Mouse (Mus musculus) CH12.LX (cell line): ENCODE measurements around the gene A730061H03Rik. TPM values are rescaled to one million over a fixed set of nuclear protein-coding genes. Genes with fewer than 3 reads are reported as not detected.

Experiments
- DNase-seq: peaks from one replicate; pipeline ENCODE4 v3.0.0-alpha.2; 2013; ENCODE audit errors: extremely low read depth
- H3K27ac ChIP-seq: 2 replicates; pipeline ENCODE4 v1.5.1; 2012; ENCODE audit warnings: low read depth, mild to moderate bottlenecking, control low read depth, moderate library complexity; ENCODE audit not compliant: insufficient read depth
- H3K27me3 ChIP-seq: replicated peaks from 2 replicates; pipeline ENCODE3; 2012; ENCODE audit warnings: inconsistent platforms
- H3K36me3 ChIP-seq, 2 experiments: replicated peaks in 1 of 2; 2 replicates each; pipeline versions ENCODE3 to v1.6.1; 2012; ENCODE audit warnings: inconsistent platforms in 1 of 2, low read length in 1 of 2, mild to moderate bottlenecking in 1 of 2, mixed read lengths in 1 of 2, moderate library complexity in 1 of 2; ENCODE audit not compliant: control insufficient read depth in 1 of 2, insufficient read depth in 1 of 2
- H3K4me1 ChIP-seq, 2 experiments: 2 replicates each; pipeline ENCODE4 v1.6.1; 2012; ENCODE audit warnings: inconsistent platforms in 1 of 2, moderate library complexity in 1 of 2; ENCODE audit not compliant: insufficient read depth in 2 of 2, control insufficient read depth in 1 of 2
- H3K4me2 ChIP-seq: 2 replicates; pipeline ENCODE4 v1.6.1; 2012; ENCODE audit warnings: low read depth, mild to moderate bottlenecking, control low read depth; ENCODE audit not compliant: poor library complexity, insufficient read depth, severe bottlenecking
- H3K4me3 ChIP-seq, 3 experiments: fragments of 150-350 bp in 1 of 3; sonication (generic) in 1 of 3; replicated peaks in 1 of 3; 2 replicates each; pipeline versions ENCODE3 to v1.5.1; 2011 to 2012; ENCODE audit warnings: low read depth in 2 of 3, low read length in 2 of 3, mild to moderate bottlenecking in 2 of 3, moderate library complexity in 2 of 3, control low read depth in 1 of 3, improper control_type of control experiment in 1 of 3, inconsistent platforms in 1 of 3, mixed read lengths in 1 of 3; ENCODE audit not compliant: poor library complexity in 1 of 3
- H3K79me2 ChIP-seq: replicated peaks from 2 replicates; pipeline ENCODE4 v1.6.1; 2012; ENCODE audit warnings: mild to moderate bottlenecking, moderate library complexity; ENCODE audit not compliant: control insufficient read depth, poor library complexity, insufficient read depth, severe bottlenecking; ENCODE audit errors: extremely low read depth
- H3K9ac ChIP-seq: 2 replicates; pipeline ENCODE4 v1.6.1; 2012; ENCODE audit warnings: low read depth, mild to moderate bottlenecking, control low read depth, moderate library complexity; ENCODE audit not compliant: insufficient read depth
- H3K9me3 ChIP-seq: replicated peaks from 2 replicates; pipeline ENCODE3; 2012; ENCODE audit warnings: low read length, inconsistent platforms, mixed read lengths
- BHLHE40 ChIP-seq: IDR thresholded peaks from 2 replicates; pipeline ENCODE4 v1.6.1; 2011; ENCODE audit warnings: mild to moderate bottlenecking, low read depth, low read length, improper control_type of control experiment
- CHD2 ChIP-seq: IDR thresholded peaks from 2 replicates; pipeline ENCODE4 v1.6.1; 2011; ENCODE audit warnings: low read length, improper control_type of control experiment
- CTCF ChIP-seq, 2 experiments: IDR thresholded peaks in 1 of 2; conservative IDR thresholded peaks in 1 of 2; 2 replicates each; pipeline ENCODE4 v1.5.1; 2011 to 2012; ENCODE audit warnings: low read depth in 2 of 2, low read length in 2 of 2, improper control_type of control experiment in 1 of 2, inconsistent platforms in 1 of 2, mild to moderate bottlenecking in 1 of 2, moderate library complexity in 1 of 2
- E2F4 ChIP-seq: IDR thresholded peaks from 2 replicates; pipeline ENCODE4 v1.6.1; 2011; ENCODE audit warnings: low read depth, low read length, improper control_type of control experiment; ENCODE audit not compliant: insufficient replicate concordance
- EP300 ChIP-seq: IDR thresholded peaks from 2 replicates; pipeline ENCODE4 v1.6.1; 2011; ENCODE audit warnings: low read length, improper control_type of control experiment
- ETS1 ChIP-seq: conservative IDR thresholded peaks from 2 replicates; pipeline ENCODE4 v1.6.1; 2012; ENCODE audit warnings: low read depth, mild to moderate bottlenecking, inconsistent platforms, low read length, improper control_type of control experiment, moderate library complexity
- GABPA ChIP-seq: IDR thresholded peaks from 2 replicates; pipeline ENCODE4 v1.6.1; 2012; ENCODE audit warnings: low read depth, low read length, improper control_type of control experiment, inconsistent platforms; ENCODE audit not compliant: insufficient replicate concordance
- HCFC1 ChIP-seq: IDR thresholded peaks from 2 replicates; pipeline ENCODE4 v1.6.1; 2012; ENCODE audit warnings: low read depth, mild to moderate bottlenecking, inconsistent platforms, low read length, improper control_type of control experiment
- IRF4 ChIP-seq: IDR thresholded peaks from 2 replicates; pipeline ENCODE4 v1.6.1; 2014; ENCODE audit warnings: low read depth, mild to moderate bottlenecking, inconsistent platforms, low read length, improper control_type of control experiment
- JUN ChIP-seq: IDR thresholded peaks from 2 replicates; pipeline ENCODE4 v1.6.1; 2011; ENCODE audit warnings: low read depth, mild to moderate bottlenecking, low read length, improper control_type of control experiment, moderate library complexity; ENCODE audit not compliant: insufficient read depth
- JUND ChIP-seq: conservative IDR thresholded peaks from 2 replicates; pipeline ENCODE4 v1.6.1; 2011; ENCODE audit warnings: low read depth, low read length, improper control_type of control experiment
- KAT2A ChIP-seq: IDR thresholded peaks from 2 replicates; pipeline ENCODE4 v1.6.1; 2012; ENCODE audit warnings: low read length, improper control_type of control experiment, inconsistent platforms; ENCODE audit not compliant: insufficient replicate concordance
- MAFK ChIP-seq: IDR thresholded peaks from 2 replicates; pipeline ENCODE4 v1.6.1; 2011; ENCODE audit warnings: low read length, improper control_type of control experiment; ENCODE audit not compliant: insufficient replicate concordance
- MAX ChIP-seq: IDR thresholded peaks from 2 replicates; pipeline ENCODE4 v1.6.1; 2011; ENCODE audit warnings: low read length, improper control_type of control experiment
- MAZ ChIP-seq: IDR thresholded peaks from 2 replicates; pipeline ENCODE4 v1.6.1; 2012; ENCODE audit warnings: low read depth, mild to moderate bottlenecking, inconsistent platforms, low read length, improper control_type of control experiment, moderate library complexity
- MXI1 ChIP-seq: IDR thresholded peaks from 2 replicates; pipeline ENCODE4 v1.6.1; 2011; ENCODE audit warnings: mild to moderate bottlenecking, low read depth, low read length, improper control_type of control experiment
- MYC ChIP-seq: IDR thresholded peaks from 2 replicates; pipeline ENCODE4 v1.6.1; 2011; ENCODE audit warnings: low read depth, mild to moderate bottlenecking, improper control_type of control experiment, low read length
- NELFE ChIP-seq: IDR thresholded peaks from 2 replicates; pipeline ENCODE4 v1.6.1; 2011; ENCODE audit warnings: low read depth, low read length, improper control_type of control experiment
- NRF1 ChIP-seq: IDR thresholded peaks from 2 replicates; pipeline ENCODE4 v1.6.1; 2014; ENCODE audit warnings: low read depth, mild to moderate bottlenecking, inconsistent platforms, low read length, improper control_type of control experiment, moderate library complexity
- POLR2AphosphoS2 ChIP-seq: IDR thresholded peaks from 2 replicates; pipeline ENCODE4 v1.6.1; 2011; ENCODE audit warnings: low read depth, low read length, improper control_type of control experiment
- RCOR1 ChIP-seq: conservative IDR thresholded peaks from 2 replicates; pipeline ENCODE4 v1.6.1; 2012; ENCODE audit warnings: low read depth, mild to moderate bottlenecking, inconsistent platforms, low read length, improper control_type of control experiment
- SIN3A ChIP-seq: IDR thresholded peaks from 2 replicates; pipeline ENCODE4 v1.6.1; 2012; ENCODE audit warnings: low read length, improper control_type of control experiment, inconsistent platforms
- TBP ChIP-seq: conservative IDR thresholded peaks from 2 replicates; pipeline ENCODE4 v1.6.1; 2011; ENCODE audit warnings: low read depth, low read length, improper control_type of control experiment
- TCF12 ChIP-seq: IDR thresholded peaks from 2 replicates; pipeline ENCODE4 v1.6.1; 2014; ENCODE audit warnings: low read depth, mild to moderate bottlenecking, inconsistent platforms, low read length, improper control_type of control experiment
- UBTF ChIP-seq: IDR thresholded peaks from 2 replicates; pipeline ENCODE4 v1.6.1; 2012; ENCODE audit warnings: low read depth, mild to moderate bottlenecking, inconsistent platforms, low read length, improper control_type of control experiment, moderate library complexity
- USF1 ChIP-seq: IDR thresholded peaks from 2 replicates; pipeline ENCODE4 v1.6.1; 2014; ENCODE audit warnings: low read depth, mild to moderate bottlenecking, inconsistent platforms, low read length, improper control_type of control experiment
- USF2 ChIP-seq: conservative IDR thresholded peaks from 2 replicates; pipeline ENCODE4 v1.6.1; 2011; ENCODE audit warnings: low read depth, low read length, improper control_type of control experiment
- ZKSCAN1 ChIP-seq: IDR thresholded peaks from 2 replicates; pipeline ENCODE4 v1.6.1; 2012; ENCODE audit warnings: low read depth, inconsistent platforms, low read length, improper control_type of control experiment, borderline replicate concordance
- ZMIZ1 ChIP-seq: IDR thresholded peaks from 2 replicates; pipeline ENCODE4 v1.6.1; 2012; ENCODE audit warnings: low read depth, mild to moderate bottlenecking, inconsistent platforms, low read length, improper control_type of control experiment
- dilution Hi-C: fragments of 300-500 bp; cut with MboI; formaldehyde crosslinking; loops from 2 replicates; pipeline ENCODE4 v1.14.3; 2020; ENCODE audit warnings: low sequenced_read_pairs; ENCODE audit not compliant: extremely low pct_unique_long_range_greater_than_20kb, extremely low pct_ligation_motif_present
- in situ Hi-C: fragments of 300-500 bp; cut with MboI; formaldehyde crosslinking; loops from 3 replicates; pipeline ENCODE4 v1.14.3; 2019; ENCODE audit warnings: low sequenced_read_pairs, low pct_ligation_motif_present, low pct_unique_long_range_greater_than_20kb, mixed read lengths
- polyA plus RNA-seq: library from polyadenylated mRNA; unstranded; fragments of >175 nt; gene quantifications from 2 replicates; pipeline ENCODE4 v1.2.1, GENCODE M21; 2012; ENCODE audit warnings: low read depth; ENCODE audit not compliant: insufficient read length
- total RNA-seq, 2 experiments: library from RNA; depleted of rRNA; stranded (reverse); fragments of 300-350 nt in 1 of 2; fragments of >200 nt in 1 of 2; gene quantifications; 2 replicates each; pipeline ENCODE4 v1.2.3; 2012 to 2014

A730061H03Rik gene
- total and polyA plus RNA-seq, 3 experiments: 0.34 to 0.93 TPM; not detected in 1

- Histone ChIP-seq H3K27me3 (no peaks in the 10 kb centered on the region), H3K4me3 (no peak overlapping the region), H3K9ac (no peak overlapping the region), H3K27ac (no peak overlapping the region), H3K9me3 (no peaks in the 10 kb centered on the region), H3K4me1 (peaks cover 11 to 49% of the 10 kb centered on the region in 2 experiments), H3K4me2 (no peak overlapping the region), H3K36me3 (peaks cover 72 to 80% of the 10 kb centered on the region in 2 experiments), H3K79me2 (peaks cover 22% of the 10 kb centered on the region)
- no peak for TF ChIP-seq ETS1
- TF ChIP-seq RCOR1: no peak
- TF ChIP-seq SIN3A: no peak
- no peak for TF ChIP-seq MAX
- TF ChIP-seq KAT2A: no peak
- no peak for TF ChIP-seq MAZ
- TF ChIP-seq JUN: no peak
- no peak for DNase-seq
- in situ Hi-C loops: no loop called here
- dilution Hi-C loops: no loop called here
These were observed 15.9 kb downstream of the A730061H03Rik start for GRCm38 (mm10) chr14:55544334-55544733.

DNA sequence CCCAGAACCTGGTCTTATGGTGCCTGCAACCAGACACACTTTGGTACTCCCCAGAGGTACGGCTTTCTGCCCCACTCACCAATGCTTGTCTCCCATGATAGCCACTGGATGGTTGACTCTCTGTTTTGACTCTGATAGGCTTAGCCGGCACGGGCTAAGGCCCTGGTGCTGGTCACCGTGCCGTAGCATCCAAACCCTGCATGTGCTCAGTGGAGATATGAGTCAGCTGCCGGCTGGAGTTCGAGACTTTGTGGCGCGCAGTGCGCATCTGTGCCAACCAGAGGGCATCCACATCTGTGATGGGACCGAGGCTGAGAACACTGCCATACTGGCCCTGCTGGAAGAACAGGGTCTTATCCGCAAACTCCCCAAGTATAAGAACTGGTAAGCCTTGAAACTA, 17.9 kb downstream of the A730061H03Rik start:
- Histone ChIP-seq H3K9ac (peak overlapping the region; percentile 97), H3K4me2 (peak overlapping the region; percentile 92), H3K79me2 (peaks cover 22% of the 10 kb centered on the region), H3K36me3 (peaks cover 52 to 60% of the 10 kb centered on the region in 2 experiments), H3K27me3 (no peaks in the 10 kb centered on the region), H3K4me1 (peaks cover 13 to 54% of the 10 kb centered on the region in 2 experiments), H3K27ac (peak overlapping the region; percentile 38; the same call in 1 of the 2 replicates), H3K4me3 (peak overlapping the region; percentile 83 to 93 (median 87)), H3K9me3 (no peaks in the 10 kb centered on the region)
- dilution Hi-C loops: no loop called here
- peak; percentile 63 for DNase-seq
- in situ Hi-C loops: no loop called here
- no peak for TF ChIP-seq GABPA
- TF ChIP-seq JUN: no peak
- TF ChIP-seq MAFK: no peak
- TF ChIP-seq HCFC1: no peak
- no peak for TF ChIP-seq NELFE
- TF ChIP-seq KAT2A: no peak
- 0 out of 2 replicates have a peak, but pooled peaks have one; percentile 33 for TF ChIP-seq NRF1
- TF ChIP-seq EP300: no peak
- no peak for TF ChIP-seq TBP
- peak; percentile 76 for TF ChIP-seq MXI1
- TF ChIP-seq ZMIZ1: no peak
- TF ChIP-seq MAX: peak; percentile 62; the same call in 1 of the 2 replicates
- no peak for TF ChIP-seq USF1
- TF ChIP-seq IRF4: peak; percentile 76
- TF ChIP-seq POLR2AphosphoS2: peak; percentile 42; the same call in 1 of the 2 replicates
- TF ChIP-seq CTCF (conservative IDR thresholded peaks at IDR 0.05 in 1 of 2, IDR thresholded peaks at IDR 0.05 in 1 of 2; ENCODE audit: low read depth in 2 of 2, low read length in 2 of 2): no peak
- peak; percentile 57; the same call in 1 of the 2 replicates for TF ChIP-seq MYC
- TF ChIP-seq TCF12: no peak
- TF ChIP-seq MAZ: no peak
- no peak for TF ChIP-seq USF2
- TF ChIP-seq ZKSCAN1: no peak
- no peak for TF ChIP-seq CHD2
- peak; percentile 56; the same call in 1 of the 2 replicates for TF ChIP-seq ETS1
- peak; percentile 94 for TF ChIP-seq BHLHE40
- TF ChIP-seq UBTF: no peak
- no peak for TF ChIP-seq JUND
- no peak for TF ChIP-seq E2F4
